ENCODE assay signal across 28 mouse cellular contexts in the genomic region with DNA sequence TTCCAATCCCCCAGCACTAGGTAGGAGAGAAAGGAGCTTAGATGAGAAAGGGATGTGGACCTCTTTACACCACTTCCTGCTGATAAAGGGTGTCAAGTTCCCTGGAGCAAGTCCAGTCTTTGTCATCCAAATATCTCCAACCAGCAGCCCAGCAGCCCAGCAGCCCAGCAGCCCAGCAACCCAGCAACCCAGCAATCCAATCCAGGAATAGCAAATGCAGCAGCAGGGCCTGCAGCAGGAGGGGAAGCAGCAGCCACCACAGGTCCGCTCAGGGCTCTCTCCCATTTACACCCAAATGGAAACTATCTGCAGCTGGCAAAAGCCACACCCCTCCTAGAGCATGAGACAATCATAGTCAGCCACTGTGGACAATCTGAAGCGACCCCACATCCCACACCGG. TPM values are rescaled to one million over a fixed set of nuclear protein-coding genes. Genes with fewer than 3 reads are reported as not detected.
DNase-seq lines count a peak whose midpoint lies in the region; ATAC-seq and TF ChIP-seq lines count a peak whose summit lies in the region.
"Had no signal": no experiment of that assay in that cellular context is flagged by ENCODE, and none has a peak within 500 bp of the region (broad histone marks: within the 10 kb centered on the region; RNA-seq: fewer than 3 reads in every experiment).

No protein-coding gene starts in this region.

- TF ChIP-seq CTCF in layer of hippocampus, adult 2 months (conservative IDR thresholded peaks at IDR 0.05): no peak

- H3K27ac ChIP-seq in layer of hippocampus, adult 2 months: no peak overlapping the region
- H3K27ac ChIP-seq: forebrain, embryonic 15.5 days; hindbrain, embryonic 12.5 days; kidney, embryonic 15.5 days; left cerebral cortex, adult 2 months; limb, embryonic 15.5 days; liver, embryonic 14.5 days; lung, embryonic 15.5 days; midbrain, embryonic 10.5 days; neural tube, embryonic 13.5 days had no signal

- intact Hi-C loops in heart, postnatal 36 days (cut with DNase I): no loop called here

- peak; percentile 5 for DNase-seq in heart, adult 8-10 months (ENCODE audit: low spot score)
- no peak for DNase-seq in heart, postnatal 36 days
- peak; percentile 31 for DNase-seq in ES-CJ7 (ENCODE audit: low read depth, low spot score)
- DNase-seq in heart, postnatal 4 days: peak; percentile 26
- no peak for DNase-seq in spleen, postnatal 10 days (ENCODE audit: low spot score in 2 of 2)
- DNase-seq in layer of hippocampus, adult 2 months (ENCODE audit: low spot score in 2 of 2): no peak
- DNase-seq in urinary bladder, postnatal 25 days (ENCODE audit: low spot score): no peak
- DNase-seq: adrenal gland, adult 2 months; B cell, adult 2 months; cerebellum, adult 18-20 months; cerebellum, postnatal 25 days; gastrocnemius, postnatal 10 days; kidney, adult 11 months; left cerebral cortex, postnatal 4 days; lung, postnatal 36 days; thymus, postnatal 4 days had no signal

- ATAC-seq in common myeloid progenitor, adult 5-6 weeks (replicated peaks; ENCODE audit: low read depth, poor library complexity, severe bottlenecking): peak; percentile 71
- ATAC-seq: forebrain, embryonic 15.5 days; midbrain, embryonic 16.5 days had no signal

- H3K4me3 ChIP-seq in layer of hippocampus, adult 2 months: no peak overlapping the region
- H3K4me3 ChIP-seq: forebrain, embryonic 15.5 days; hindbrain, embryonic 12.5 days; kidney, embryonic 15.5 days; left cerebral cortex, adult 2 months; limb, embryonic 15.5 days; lung, embryonic 15.5 days; midbrain, embryonic 10.5 days; myocyte; neural tube, embryonic 13.5 days had no signal

RNA-seq across cellular contexts. Expression of a gene that starts 21.6 kb away (rescaled TPM):
- total RNA-seq in heart, adult 8-10 months (2022): 1 to 10 TPM; 4.6 to 6.7 (median 5.6) TPM
- 1 to 10 TPM; 4.5 to 4.9 TPM for total RNA-seq in heart, postnatal 36 days (2021)
- total RNA-seq in common myeloid progenitor, adult 5-6 weeks (2017): 4.1 and 5.3 TPM in 2 replicates
- 1 to 10 TPM; 7.0 to 9.8 TPM for total RNA-seq in heart, postnatal 4 days (2021)
- total RNA-seq in layer of hippocampus, adult 2 months (2021): 100 to 1,000 TPM; 103 to 110 TPM

Comparison
In these comparisons a context has a peak if more than half of its experiments do, and no peak if none do; other contexts are left out.
1. DNase-seq: peak in heart, adult 8-10 months (single experiment), ES-CJ7 (single experiment) and heart, postnatal 4 days (single experiment); none in heart, postnatal 36 days (0 of 2), spleen, postnatal 10 days (0 of 2), layer of hippocampus, adult 2 months (0 of 2) and urinary bladder, postnatal 25 days (single experiment).
2. RNA of a gene that starts 21.6 kb away (total RNA-seq): 103 to 110 TPM in layer of hippocampus, adult 2 months; 7.0 to 9.8 TPM in heart, postnatal 4 days, 4.6 to 6.7 TPM in heart, adult 8-10 months, 4.1 to 5.3 TPM in common myeloid progenitor, adult 5-6 weeks and 4.5 to 4.9 TPM in heart, postnatal 36 days; every median in the first group is over 4 times any median in the second.